Mouse (Mus musculus) lung, postnatal 0 days (tissue): Measurements from ENCODE around the gene Gm20388.

Experiments used
- CTCF ChIP-seq: IDR thresholded peaks from 2 replicates; pipeline ENCODE4 v1.5.1; 2016; ENCODE audit warnings: antibody characterized with exemption, mild to moderate bottlenecking
- EP300 ChIP-seq: IDR thresholded peaks from 2 replicates; pipeline ENCODE4 v1.6.1; 2016; ENCODE audit warnings: antibody characterized with exemption, mild to moderate bottlenecking, control low read depth

- TF ChIP-seq CTCF (no peak), EP300 (no peak)
Observed at GRCm38 (mm10) chr8:122784756-122785155, 2874.1 kb downstream of the Gm20388 start.
